Mouse (Mus musculus) C2C12 (cell line): ENCODE data around the gene Wdr63. TPM values are rescaled to one million over a fixed set of nuclear protein-coding genes. Genes with fewer than 3 reads are reported as not detected.

Source experiments
- H3K27me3 ChIP-seq: one replicate; pipeline ENCODE4 v1.6.1; 2011; ENCODE audit not compliant: control insufficient read depth, insufficient read depth, insufficient read length
- H3K36me3 ChIP-seq: one replicate; pipeline ENCODE4 v1.6.1; 2011; ENCODE audit not compliant: control insufficient read depth, insufficient read depth
- H3K4me3 ChIP-seq: one replicate; pipeline ENCODE4 v1.5.1; 2011; ENCODE audit warnings: mild to moderate bottlenecking, control low read depth; ENCODE audit not compliant: poor library complexity, insufficient read depth, severe bottlenecking
- H3K79me2 ChIP-seq: one replicate; pipeline ENCODE4 v1.6.1; 2011; ENCODE audit not compliant: control insufficient read depth, insufficient read depth
- H3K79me3 ChIP-seq: one replicate; pipeline ENCODE4 v1.6.1; 2011; ENCODE audit warnings: low read depth, control low read depth
- H3ac ChIP-seq: one replicate; pipeline ENCODE3; 2011; ENCODE audit warnings: low read depth; ENCODE audit not compliant: control insufficient read depth, insufficient read length
- CEBPB ChIP-seq: IDR thresholded peaks from one replicate; pipeline ENCODE4 v1.6.1; 2011; ENCODE audit warnings: low read depth, mild to moderate bottlenecking, control low read depth, moderate library complexity
- CTCF ChIP-seq: IDR thresholded peaks from one replicate; pipeline ENCODE4 v1.5.1; 2011; ENCODE audit not compliant: control insufficient read depth, insufficient read depth, insufficient read length
- FOSL1 ChIP-seq: IDR thresholded peaks from one replicate; pipeline ENCODE4 v1.8.0; 2011; ENCODE audit warnings: mild to moderate bottlenecking, low read length; ENCODE audit not compliant: poor library complexity, insufficient read depth, severe bottlenecking
- MAX ChIP-seq: IDR thresholded peaks from one replicate; pipeline ENCODE4 v1.6.1; 2011; ENCODE audit warnings: mild to moderate bottlenecking, control low read depth
- MYOD1 ChIP-seq: IDR thresholded peaks from one replicate; pipeline ENCODE4 v1.6.1; 2011; ENCODE audit warnings: low read depth; ENCODE audit not compliant: control insufficient read depth, insufficient read length
- MYOG ChIP-seq: IDR thresholded peaks from one replicate; pipeline ENCODE4 v1.6.1; 2011; ENCODE audit not compliant: control insufficient read depth, insufficient read length; ENCODE audit errors: extremely low read depth
- USF1 ChIP-seq: IDR thresholded peaks from one replicate; pipeline ENCODE4 v1.6.1; 2011; ENCODE audit warnings: low read depth, mild to moderate bottlenecking, control low read depth, moderate library complexity
- polyA plus RNA-seq: library from polyadenylated mRNA; unstranded; fragments of >200 nt; fragmentation: generic; extraction: Trizol; gene quantifications from one replicate; pipeline ENCODE4 v1.2.1, GENCODE M21; 2012; ENCODE audit warnings: missing spikeins

Gene Wdr63
- polyA plus RNA-seq, 1 experiment = 0.43 TPM

- TF ChIP-seq MYOD1 = no peak
- TF ChIP-seq CTCF = no peak
- no peak for TF ChIP-seq USF1
- TF ChIP-seq MYOG = no peak
- TF ChIP-seq MAX = no peak
- TF ChIP-seq CEBPB = no peak
- no peak for TF ChIP-seq FOSL1
- no peaks in the 10 kb centered on the region for H3K79me2 ChIP-seq
- H3K4me3 ChIP-seq = no peak overlapping the region
- no peaks in the 10 kb centered on the region for H3K27me3 ChIP-seq
- no peaks in the 10 kb centered on the region for H3K79me3 ChIP-seq
- H3ac ChIP-seq = no peak overlapping the region
- H3K36me3 ChIP-seq = no peaks in the 10 kb centered on the region
These were observed 8.0 kb downstream of the Wdr63 start for GRCm38 (mm10) chr3:146099925-146100324.

GRCm38 (mm10) chr3:146097861-146098260, 10.1 kb downstream of the Wdr63 start:
- H3ac ChIP-seq = no peak overlapping the region
- no peaks in the 10 kb centered on the region for H3K27me3 ChIP-seq
- H3K79me2 ChIP-seq = no peaks in the 10 kb centered on the region
- no peak for TF ChIP-seq FOSL1
- no peak for TF ChIP-seq USF1
- TF ChIP-seq MYOD1 = no peak
- TF ChIP-seq MYOG = no peak
- TF ChIP-seq MAX = no peak
- no peak for TF ChIP-seq CEBPB
- H3K79me3 ChIP-seq = no peaks in the 10 kb centered on the region
- no peaks in the 10 kb centered on the region for H3K36me3 ChIP-seq
- no peak overlapping the region for H3K4me3 ChIP-seq

- Histone ChIP-seq H3K79me2 (no peaks in the 10 kb centered on the region), H3K36me3 (no peaks in the 10 kb centered on the region), H3K4me3 (no peak overlapping the region), H3K27me3 (no peaks in the 10 kb centered on the region), H3ac (no peak overlapping the region), H3K79me3 (no peaks in the 10 kb centered on the region)
- no peak for TF ChIP-seq MYOD1
- no peak for TF ChIP-seq FOSL1
- TF ChIP-seq MYOG = no peak
- no peak for TF ChIP-seq USF1
- TF ChIP-seq CTCF = no peak
- no peak for TF ChIP-seq MAX
- TF ChIP-seq CEBPB = no peak
These were observed 10.9 kb downstream of the Wdr63 start for GRCm38 (mm10) chr3:146096986-146097385.

GRCm38 (mm10) chr3:146095066-146095465, 12.9 kb downstream of the Wdr63 start:
- H3K36me3 ChIP-seq = no peaks in the 10 kb centered on the region
- H3K4me3 ChIP-seq = no peak overlapping the region
- TF ChIP-seq MAX (no peak), USF1 (no peak), MYOD1 (no peak), CTCF (no peak)
- H3K27me3 ChIP-seq = no peaks in the 10 kb centered on the region
- no peak overlapping the region for H3ac ChIP-seq
- no peaks in the 10 kb centered on the region for H3K79me2 ChIP-seq
- no peaks in the 10 kb centered on the region for H3K79me3 ChIP-seq

GRCm38 (mm10) chr3:146090988-146091657, 16.8 kb downstream of the Wdr63 start:
- Histone ChIP-seq H3K27me3 (no peaks in the 10 kb centered on the region), H3K79me2 (no peaks in the 10 kb centered on the region), H3K79me3 (no peaks in the 10 kb centered on the region), H3K4me3 (no peak overlapping the region), H3K36me3 (no peaks in the 10 kb centered on the region), H3ac (no peak overlapping the region)
- TF ChIP-seq CEBPB = no peak
- no peak for TF ChIP-seq FOSL1
- no peak for TF ChIP-seq MYOD1
- no peak for TF ChIP-seq USF1
- TF ChIP-seq MAX = no peak
- TF ChIP-seq CTCF = no peak
- no peak for TF ChIP-seq MYOG

- Histone ChIP-seq H3K4me3 (no peak overlapping the region), H3K36me3 (no peaks in the 10 kb centered on the region), H3K27me3 (peaks cover 4% of the 10 kb centered on the region), H3ac (no peak overlapping the region), H3K79me2 (no peaks in the 10 kb centered on the region), H3K79me3 (no peaks in the 10 kb centered on the region)
- TF ChIP-seq FOSL1 = no peak
- TF ChIP-seq MYOD1 = no peak
These were observed 27.7 kb downstream of the Wdr63 start for GRCm38 (mm10) chr3:146080241-146080640.
